Mouse (Mus musculus) WW6 (cell line): Measurements from ENCODE around the gene Uimc1.
"Not testable (repeated sequence)": the region's sequence is repeated elsewhere in the genome, so short reads cannot be mapped to it uniquely, and the experiment has no call there.

Experiments
- DNase-seq: peaks from one replicate; pipeline ENCODE4 v3.0.0-alpha.2; 2013; ENCODE audit warnings: low read depth, low spot score

Uimc1 gene

GRCm38 (mm10) chr13:55099726-55100478, at the start of gene Uimc1:
TSS of gene Uimc1 (minus strand) at chr13:55100300.
- DNase-seq, result peak; percentile 55

GRCm38 (mm10) chr13:55140271-55140670, 40.2 kb upstream of the Uimc1 start:
- DNase-seq, result no peak

DNA sequence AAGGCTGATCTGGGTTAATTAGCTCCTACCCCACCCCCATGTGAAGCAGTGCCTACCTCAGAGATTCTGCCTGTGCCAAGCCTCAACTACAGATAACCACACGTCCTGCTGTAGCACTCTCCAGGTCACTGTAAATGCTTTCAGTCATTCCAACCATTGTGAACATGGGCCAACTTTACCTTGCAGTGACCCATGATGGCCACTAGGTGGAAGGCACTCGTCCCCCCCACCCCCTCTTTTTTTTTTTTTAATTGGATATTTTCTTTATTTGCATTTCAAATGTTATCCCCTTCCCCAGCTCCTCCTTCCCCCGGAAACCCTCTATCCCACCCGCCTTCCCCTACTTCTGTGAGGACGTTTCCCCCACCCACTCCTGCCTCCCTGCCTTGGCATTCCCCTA, 35.3 kb upstream of the Uimc1 start:
- DNase-seq, result no peak

GRCm38 (mm10) chr13:55133448-55133847, 33.3 kb upstream of the Uimc1 start, which contains the start of gene Gm17617:
TSS of gene Gm17617 (minus strand) at chr13:55133548.
- DNase-seq, result no peak

GRCm38 (mm10) chr13:55124903-55125302, 24.8 kb upstream of the Uimc1 start:
- DNase-seq, result no peak

DNA sequence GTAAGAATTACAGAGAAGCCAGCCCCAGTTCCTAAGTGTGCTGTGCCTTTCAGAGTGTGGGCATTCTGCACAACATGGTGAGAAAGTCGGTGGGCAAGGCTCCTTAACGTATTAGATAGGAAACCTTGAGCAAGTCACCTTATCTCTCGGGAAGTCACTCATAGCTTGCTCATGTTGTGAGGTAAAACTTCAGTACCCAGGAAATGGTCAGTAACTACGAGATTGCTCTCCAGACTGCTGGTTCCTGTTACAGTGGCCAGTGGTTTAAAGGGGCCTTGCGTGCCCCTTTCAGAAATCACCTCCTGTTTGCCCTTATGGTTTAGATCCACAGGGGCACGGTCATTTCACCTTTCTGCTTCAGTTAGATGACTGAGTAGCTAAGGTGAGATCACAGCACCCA, 14.3 kb upstream of the Uimc1 start:
- DNase-seq, result no peak

GRCm38 (mm10) chr13:55107694-55108093, 7.6 kb upstream of the Uimc1 start:
- DNase-seq, result no peak

DNA sequence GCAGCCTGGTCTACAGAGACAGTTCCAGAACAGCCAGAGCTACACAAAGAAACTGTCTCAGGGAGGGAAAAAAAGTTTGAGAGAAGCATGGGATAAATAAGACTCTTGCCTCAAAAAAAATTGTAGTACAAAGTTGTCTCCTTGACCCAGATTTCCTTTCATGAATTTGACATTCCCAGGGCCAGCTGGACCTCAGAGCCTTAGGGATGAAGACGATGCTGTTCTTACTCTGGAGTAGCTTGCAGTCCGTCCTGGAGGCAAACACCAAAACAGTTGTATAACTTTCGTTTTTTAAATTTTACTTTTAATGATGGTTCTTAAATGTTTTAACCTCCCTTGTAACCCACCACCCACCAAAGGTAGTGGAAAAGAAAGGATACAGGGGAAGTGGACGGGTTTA, 7.0 kb upstream of the Uimc1 start:
- no peak for DNase-seq

- no peak for DNase-seq
These were observed 6.0 kb upstream of the Uimc1 start for GRCm38 (mm10) chr13:55105953-55106691.

GRCm38 (mm10) chr13:55105045-55105952, 5.2 kb upstream of the Uimc1 start, which contains the start of gene Zfp346:
TSS of gene Zfp346 (plus strand) at chr13:55105311.
- DNase-seq, result peak; percentile 86

GRCm38 (mm10) chr13:55103351-55103750, 3.3 kb upstream of the Uimc1 start:
- no peak for DNase-seq

- no peak for DNase-seq
These were observed 2.3 kb upstream of the Uimc1 start for GRCm38 (mm10) chr13:55102366-55102765.

- DNase-seq, result peak; percentile 7
These were observed 1.5 kb upstream of the Uimc1 start for GRCm38 (mm10) chr13:55101627-55102026.

DNA sequence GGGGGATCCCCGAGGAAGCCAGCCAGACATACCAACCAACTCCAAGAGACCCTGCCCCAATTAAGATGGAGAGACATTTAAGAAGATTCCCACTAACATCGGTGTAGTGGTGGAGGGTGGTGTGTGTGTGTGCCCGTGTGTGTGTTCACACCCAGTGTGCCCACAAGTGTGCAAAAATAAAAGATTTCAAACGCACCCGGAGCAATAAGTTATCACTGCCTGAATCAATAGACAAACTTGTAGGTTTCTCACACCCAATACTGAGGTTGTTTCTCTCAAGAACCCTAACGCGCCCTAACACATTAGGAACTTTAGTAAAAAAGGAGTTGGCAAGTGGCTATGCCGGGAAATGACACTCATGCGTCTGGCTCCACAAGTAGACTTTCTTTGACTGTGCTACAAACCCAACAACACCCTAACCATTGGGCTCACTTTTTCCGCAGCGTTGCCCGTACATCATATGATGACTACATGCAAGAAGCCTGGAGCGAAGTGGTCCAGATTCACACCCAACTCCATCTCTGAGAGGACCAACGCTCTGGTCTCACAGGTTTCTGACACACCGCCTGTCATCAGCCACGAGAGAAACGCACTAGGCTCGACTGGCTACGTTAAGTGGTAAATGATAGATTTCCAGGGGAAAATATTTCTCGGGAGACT, 904 bp downstream of the Uimc1 start:
- DNase-seq, result peak; percentile 11

DNA sequence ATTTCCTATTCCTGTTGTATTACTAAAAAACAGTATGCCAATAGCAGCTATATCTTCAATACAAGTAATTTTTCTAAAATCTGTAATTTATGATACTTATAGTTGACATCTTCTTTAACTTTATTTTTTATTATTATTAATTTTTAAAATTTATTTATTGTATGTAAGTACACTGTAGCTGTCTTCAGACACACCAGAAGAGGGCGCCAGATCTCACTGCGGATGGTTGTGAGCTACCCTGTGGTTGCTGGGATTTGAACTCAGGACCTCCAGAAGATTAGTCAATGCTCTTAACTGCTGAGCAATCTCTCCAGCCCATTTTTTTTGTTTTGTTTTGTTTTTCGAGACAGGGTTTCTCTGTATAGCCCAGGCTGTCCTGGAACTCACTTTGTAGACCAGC, 2.3 kb downstream of the Uimc1 start:
- DNase-seq, result not testable (repeated sequence)

DNA sequence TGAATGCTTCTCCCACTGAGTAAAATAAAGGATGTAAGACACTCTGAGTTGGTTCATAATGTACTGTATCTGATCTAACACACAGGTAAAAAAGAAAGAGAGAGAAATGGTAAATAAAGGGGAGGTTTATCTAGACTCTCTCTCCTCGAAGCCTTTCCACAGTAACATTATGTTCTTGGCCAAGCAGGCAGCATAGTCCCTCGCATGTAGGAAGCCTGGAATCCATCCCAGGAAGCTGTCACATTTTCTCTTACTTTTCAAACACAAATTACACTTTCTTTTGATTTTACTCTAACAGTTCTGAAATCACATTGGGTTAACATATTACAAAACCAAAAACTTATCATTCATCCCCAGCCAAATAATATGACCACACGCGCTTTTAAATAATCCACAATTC, 7.5 kb downstream of the Uimc1 start:
- no peak for DNase-seq

GRCm38 (mm10) chr13:55075597-55075996, 24.5 kb downstream of the Uimc1 start:
- DNase-seq, result no peak

DNA sequence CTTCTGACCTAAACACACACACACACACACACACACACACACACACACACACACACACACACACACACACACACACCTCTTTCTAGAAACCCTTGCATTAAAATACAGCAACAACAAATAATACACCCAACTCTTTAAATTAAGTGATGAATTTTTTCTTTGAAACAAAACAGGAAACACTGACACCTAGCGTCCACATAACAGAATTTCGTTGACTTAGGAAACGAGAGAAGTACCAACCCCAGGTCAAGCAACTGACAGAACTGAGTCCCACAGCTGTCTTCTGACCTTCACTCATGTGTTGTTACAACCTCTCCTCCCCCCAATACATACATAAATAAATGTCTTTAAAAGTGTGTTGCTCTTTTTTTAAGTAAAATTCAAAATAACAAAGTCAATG, 28.8 kb downstream of the Uimc1 start:
- no peak for DNase-seq

GRCm38 (mm10) chr13:55069719-55070118, 30.4 kb downstream of the Uimc1 start:
- DNase-seq, result no peak

GRCm38 (mm10) chr13:55063276-55063675, 36.8 kb downstream of the Uimc1 start:
- DNase-seq, result no peak

- DNase-seq, result peak; percentile 16
These were observed 42.1 kb downstream of the Uimc1 start for GRCm38 (mm10) chr13:55058042-55058441.
